Mouse (Mus musculus) liver, adult 2 months (tissue): ENCODE results near the gene 2610507B11Rik. TPM values are rescaled to one million over a fixed set of nuclear protein-coding genes. Genes with fewer than 3 reads are reported as not detected.
A peak's percentile ranks its signal among the peaks of the same experiment; 100 is the strongest.

Experiments used
- DNase-seq: peaks from one replicate; pipeline ENCODE4 v3.0.0-alpha.2; 2011; ENCODE audit warnings: low read depth, low spot score; ENCODE audit errors: extremely low read depth
- H3K27ac ChIP-seq: fragments of 200-500 bp; replicated peaks from 2 replicates; pipeline ENCODE4 v1.5.1; 2012; ENCODE audit warnings: low read depth, mild to moderate bottlenecking, control low read depth, inconsistent platforms, low read length; ENCODE audit not compliant: insufficient read depth
- H3K27me3 ChIP-seq: fragments of 200-500 bp; 2 replicates; pipeline ENCODE4 v1.6.1; 2012; ENCODE audit warnings: mild to moderate bottlenecking, moderate library complexity, low read length, inconsistent platforms; ENCODE audit not compliant: control insufficient read depth, insufficient read depth
- H3K36me3 ChIP-seq: fragments of 200-500 bp; 2 replicates; pipeline ENCODE4 v1.6.1; 2012; ENCODE audit warnings: low read length, inconsistent platforms; ENCODE audit not compliant: control insufficient read depth, insufficient read depth
- H3K4me1 ChIP-seq: fragments of 200-500 bp; 2 replicates; pipeline ENCODE4 v1.6.1; 2011; ENCODE audit warnings: low read length; ENCODE audit not compliant: control insufficient read depth, insufficient read depth
- H3K4me3 ChIP-seq: fragments of 200-500 bp; 2 replicates; pipeline ENCODE4 v1.5.1; 2011; ENCODE audit warnings: low read depth, mild to moderate bottlenecking, control low read depth, low read length, moderate library complexity; ENCODE audit not compliant: insufficient read depth
- H3K79me2 ChIP-seq: fragments of 200-500 bp; 2 replicates; pipeline ENCODE4 v1.6.1; 2012; ENCODE audit warnings: inconsistent platforms, mild to moderate bottlenecking, low read length, moderate library complexity; ENCODE audit not compliant: control insufficient read depth, insufficient read depth
- H3K9ac ChIP-seq: fragments of 200-500 bp; 2 replicates; pipeline ENCODE4 v1.6.1; 2012; ENCODE audit warnings: low read depth, mild to moderate bottlenecking, control low read depth, inconsistent platforms, low read length
- CTCF ChIP-seq: fragments of 200-500 bp; IDR thresholded peaks from 2 replicates; pipeline ENCODE4 v1.5.1; 2011; ENCODE audit warnings: low read depth, low read length, control low read depth
- POLR2A ChIP-seq: fragments of 200-500 bp; IDR thresholded peaks from 2 replicates; pipeline ENCODE4 v1.6.1; 2011; ENCODE audit warnings: low read length, control low read depth; ENCODE audit not compliant: insufficient read depth; ENCODE audit errors: extremely low read depth
- WGBS: fragments of 180-500 bp; shearing (Covaris S2); methylation state at CpG from one replicate; pipeline ENCODE4 v1.1.7; 2018; 5-methylcytosine and 5-hydroxymethylcytosine counted together
- polyA plus RNA-seq: library from polyadenylated mRNA; depleted of rRNA; stranded (reverse); fragments of >200 nt; gene quantifications from 2 replicates; pipeline ENCODE4 v1.2.3, GENCODE M21; 2012
- total RNA-seq: library from RNA; depleted of rRNA; stranded (reverse); fragments of >200 nt; gene quantifications from 2 replicates; pipeline ENCODE4 v1.2.3, GENCODE M21; 2014

Gene 2610507B11Rik
- total and polyA plus RNA-seq, 2 experiments = 43.6 to 68.6 TPM

- H3K9ac ChIP-seq = no peak overlapping the region
- no peaks in the 10 kb centered on the region for H3K36me3 ChIP-seq
- peaks cover 3% of the 10 kb centered on the region; the same call in 1 of the 2 replicates for H3K79me2 ChIP-seq
- DNase-seq = no peak
- no peak overlapping the region for H3K4me3 ChIP-seq
- no peaks in the 10 kb centered on the region for H3K27me3 ChIP-seq
- no peak for TF ChIP-seq POLR2A
- TF ChIP-seq CTCF = no peak
- no peak overlapping the region for H3K27ac ChIP-seq
- 94% methylated on average over 12 of the region's 12 CpGs for WGBS
- H3K4me1 ChIP-seq = peaks cover 6% of the 10 kb centered on the region
These were observed 63.4 kb downstream of the 2610507B11Rik start for GRCm38 (mm10) chr11:78324965-78325364.

GRCm38 (mm10) chr11:78327215-78327614 lies 65.7 kb downstream of the 2610507B11Rik start:
- H3K4me1 ChIP-seq = peaks cover 6% of the 10 kb centered on the region
- H3K79me2 ChIP-seq = peaks cover 3% of the 10 kb centered on the region; the same call in 1 of the 2 replicates
- H3K9ac ChIP-seq = no peak overlapping the region
- no peak for DNase-seq
- H3K4me3 ChIP-seq = no peak overlapping the region
- no peaks in the 10 kb centered on the region for H3K36me3 ChIP-seq
- H3K27ac ChIP-seq = no peak overlapping the region
- no peaks in the 10 kb centered on the region for H3K27me3 ChIP-seq
- TF ChIP-seq CTCF (no peak), POLR2A (no peak)
- 88% methylated on average over 4 of the region's 4 CpGs for WGBS

- H3K36me3 ChIP-seq = 0 out of 2 replicates have a peak, but pooled peaks cover under 1% of the 10 kb centered on the region
- peaks cover 3% of the 10 kb centered on the region; the same call in 1 of the 2 replicates for H3K79me2 ChIP-seq
- WGBS = 9% methylated on average over 37 of the region's 37 CpGs
- DNase-seq = peak; percentile 84
- H3K27ac ChIP-seq = peak within 1 kb of the TSS; percentile 62
- no peaks in the 10 kb centered on the region for H3K27me3 ChIP-seq
- H3K4me3 ChIP-seq = peak within 1 kb of the TSS; percentile 79
- peaks cover 6% of the 10 kb centered on the region for H3K4me1 ChIP-seq
- 0 out of 2 replicates have a peak, but pooled peaks have one; percentile 5 for TF ChIP-seq CTCF
- TF ChIP-seq POLR2A = peak; percentile 82
- H3K9ac ChIP-seq = peak within 1 kb of the TSS; percentile 84
These were observed 66.3 kb downstream of the 2610507B11Rik start, which contains the start of gene Pigs for GRCm38 (mm10) chr11:78327634-78328511. TSS of gene Pigs (plus strand) at chr11:78328415.

GRCm38 (mm10) chr11:78328512-78329056 lies 67.0 kb downstream of the 2610507B11Rik start:
- no peaks in the 10 kb centered on the region for H3K27me3 ChIP-seq
- H3K4me3 ChIP-seq = peak overlapping the region; percentile 79
- WGBS = under 1% methylated on average over 41 of the region's 41 CpGs
- 0 out of 2 replicates have a peak, but pooled peaks cover 2% of the 10 kb centered on the region for H3K36me3 ChIP-seq
- TF ChIP-seq POLR2A = no peak
- TF ChIP-seq CTCF = no peak
- DNase-seq = no peak
- peak overlapping the region; percentile 30; the same call in 1 of the 2 replicates for H3K27ac ChIP-seq
- H3K79me2 ChIP-seq = peaks cover 3% of the 10 kb centered on the region; the same call in 1 of the 2 replicates
- peaks cover 4% of the 10 kb centered on the region; the same call in 1 of the 2 replicates for H3K4me1 ChIP-seq
- H3K9ac ChIP-seq = peak overlapping the region; percentile 84

- DNase-seq = no peak
- H3K4me3 ChIP-seq = no peak overlapping the region
- H3K27ac ChIP-seq = no peak overlapping the region
- 97% methylated on average over 12 of the region's 12 CpGs for WGBS
- H3K4me1 ChIP-seq = peaks cover 4% of the 10 kb centered on the region; the same call in 1 of the 2 replicates
- no peak overlapping the region for H3K9ac ChIP-seq
- peaks cover 3% of the 10 kb centered on the region; the same call in 1 of the 2 replicates for H3K79me2 ChIP-seq
- no peaks in the 10 kb centered on the region for H3K27me3 ChIP-seq
- no peak for TF ChIP-seq CTCF
- no peak for TF ChIP-seq POLR2A
- peaks cover 10% of the 10 kb centered on the region; the same call in 1 of the 2 replicates for H3K36me3 ChIP-seq
These were observed 71.1 kb downstream of the 2610507B11Rik start for GRCm38 (mm10) chr11:78332676-78333075.
